Mouse (Mus musculus): ENCODE data around the gene Krtap4-7.

GRCm38 (mm10) chr11:99646444-99646843 is 2.6 kb upstream of the Krtap4-7 start:
- TF ChIP-seq POLR2A (IDR thresholded peaks at IDR 0.05; ENCODE audit: low read depth, low read length) (no peak), CTCF (conservative IDR thresholded peaks at IDR 0.05; ENCODE audit: insufficient read depth, insufficient read length, low read depth, low read length) (no peak)
